Mouse (Mus musculus) intestine, postnatal 0 days (tissue): Measurements from ENCODE around the gene Iglon5. TPM values are rescaled to one million over a fixed set of nuclear protein-coding genes. Genes with fewer than 3 reads are reported as not detected.
A peak's percentile ranks its signal among the peaks of the same experiment; 100 is the strongest.

Experiments used
- ATAC-seq: fragments of 200-750 bp; cut with Nextera tagmentation; 2 replicates; pipeline ENCODE4 v1.8.0; 2017; ENCODE audit warnings: mild to moderate bottlenecking, moderate TSS enrichment, moderate library complexity
- H3K27ac ChIP-seq: fragments of 300-500 bp; sonication (generic); 2 replicates; pipeline ENCODE4 v1.5.1; 2014; ENCODE audit warnings: mild to moderate bottlenecking, low read depth, low read length, moderate library complexity
- H3K27me3 ChIP-seq: fragments of 300-500 bp; sonication (generic); replicated peaks from 2 replicates; pipeline ENCODE4 v1.6.1; 2014; ENCODE audit warnings: low read length, mixed read lengths; ENCODE audit not compliant: control insufficient read depth, insufficient read depth
- H3K36me3 ChIP-seq: fragments of 300-500 bp; sonication (generic); 2 replicates; pipeline ENCODE4 v1.6.1; 2014; ENCODE audit warnings: mild to moderate bottlenecking, moderate library complexity; ENCODE audit not compliant: control insufficient read depth, insufficient read depth
- H3K4me1 ChIP-seq: fragments of 300-500 bp; sonication (generic); replicated peaks from 2 replicates; pipeline ENCODE4 v1.6.1; 2014; ENCODE audit warnings: antibody characterized with exemption, low read length, mixed read lengths; ENCODE audit not compliant: control insufficient read depth, insufficient read depth
- H3K4me2 ChIP-seq: fragments of 300-500 bp; sonication (generic); replicated peaks from 2 replicates; pipeline ENCODE4 v1.6.1; 2014; ENCODE audit warnings: low read depth, mild to moderate bottlenecking, moderate library complexity
- H3K4me3 ChIP-seq: fragments of 300-500 bp; sonication (generic); 2 replicates; pipeline ENCODE4 v1.5.1; 2014; ENCODE audit warnings: low read depth, low read length
- H3K9ac ChIP-seq: fragments of 300-500 bp; sonication (generic); 2 replicates; pipeline ENCODE4 v1.6.1; 2014; ENCODE audit warnings: mild to moderate bottlenecking, low read depth, low read length
- H3K9me3 ChIP-seq: fragments of 300-500 bp; sonication (generic); 2 replicates; pipeline ENCODE4 v1.6.1; 2016; ENCODE audit warnings: mixed run types; ENCODE audit not compliant: control insufficient read depth
- CTCF ChIP-seq: sonication (generic); IDR thresholded peaks from 2 replicates; pipeline ENCODE4 v1.5.1; 2016; ENCODE audit warnings: low read depth, mild to moderate bottlenecking, control low read depth, antibody characterized with exemption, moderate library complexity
- WGBS: fragments of 180-500 bp; shearing (Covaris S2); extraction: QIAGEN DNeasy Blood & Tissue Kit; methylation state at CpG from one replicate; pipeline ENCODE4 v1.1.7; 2014; 5-methylcytosine and 5-hydroxymethylcytosine counted together
- polyA plus RNA-seq: library from polyadenylated mRNA; unstranded; fragments of >200 nt; fragmentation: Nextera tagmentation; extraction: Ambion mirVana; gene quantifications from 2 replicates; pipeline ENCODE4 v1.2.1, GENCODE M21; 2015

Gene Iglon5
- polyA plus RNA-seq, 1 experiment from 2014 or later = 0.20 TPM

DNA sequence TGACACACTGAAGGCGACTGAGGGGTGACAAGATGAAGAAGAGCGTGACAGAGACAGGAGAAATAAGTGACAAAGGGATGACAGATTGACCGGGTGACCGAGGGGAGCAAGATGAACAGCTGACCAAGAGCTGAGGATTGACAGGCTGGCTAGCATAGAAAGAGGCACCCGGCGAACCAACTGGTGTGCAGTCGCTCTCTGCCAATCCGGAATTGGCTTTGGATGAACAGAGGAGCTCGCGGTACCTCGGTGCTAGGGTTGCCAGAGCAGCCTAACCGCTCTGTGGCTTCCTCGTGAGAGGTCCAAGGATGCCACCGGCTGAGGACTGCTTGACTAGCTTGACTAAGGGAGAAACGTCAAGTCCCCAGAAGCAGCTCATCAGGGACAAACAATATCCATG is 28.5 kb upstream of the Iglon5 start:
- Histone ChIP-seq H3K4me3 (no peak overlapping the region), H3K4me2 (no peak overlapping the region), H3K27me3 (no peaks in the 10 kb centered on the region), H3K27ac (no peak overlapping the region), H3K9me3 (no peaks in the 10 kb centered on the region), H3K36me3 (no peaks in the 10 kb centered on the region), H3K4me1 (no peaks in the 10 kb centered on the region), H3K9ac (no peak overlapping the region)
- no peak for ATAC-seq
- no peak for TF ChIP-seq CTCF
- WGBS = 82% methylated on average over 15 of the region's 15 CpGs

DNA sequence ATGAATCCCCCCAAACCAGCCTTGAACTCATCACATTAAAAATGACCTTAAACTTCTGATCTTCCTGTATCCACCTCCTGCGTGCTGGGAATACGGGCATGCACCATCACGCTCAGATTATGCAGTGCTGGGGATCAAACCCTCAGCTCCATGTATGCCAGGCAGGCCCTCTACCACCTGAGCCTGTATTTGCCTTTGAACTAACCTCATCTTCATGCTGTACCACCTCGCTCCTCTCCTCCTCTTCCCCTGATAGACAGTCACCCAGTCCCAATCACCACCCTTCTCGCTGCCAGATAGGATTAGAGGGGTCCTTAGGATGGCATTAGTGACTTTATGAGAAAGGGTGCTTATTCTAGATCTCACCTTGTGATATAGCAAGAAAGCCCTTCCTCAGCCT is 25.2 kb upstream of the Iglon5 start:
- Histone ChIP-seq H3K27ac (no peak overlapping the region), H3K36me3 (no peaks in the 10 kb centered on the region), H3K9me3 (no peaks in the 10 kb centered on the region), H3K4me2 (no peak overlapping the region), H3K27me3 (no peaks in the 10 kb centered on the region), H3K4me1 (no peaks in the 10 kb centered on the region), H3K4me3 (no peak overlapping the region), H3K9ac (no peak overlapping the region)
- ATAC-seq = no peak
- TF ChIP-seq CTCF = no peak
- WGBS = 86% methylated on average over 5 of the region's 5 CpGs

DNA sequence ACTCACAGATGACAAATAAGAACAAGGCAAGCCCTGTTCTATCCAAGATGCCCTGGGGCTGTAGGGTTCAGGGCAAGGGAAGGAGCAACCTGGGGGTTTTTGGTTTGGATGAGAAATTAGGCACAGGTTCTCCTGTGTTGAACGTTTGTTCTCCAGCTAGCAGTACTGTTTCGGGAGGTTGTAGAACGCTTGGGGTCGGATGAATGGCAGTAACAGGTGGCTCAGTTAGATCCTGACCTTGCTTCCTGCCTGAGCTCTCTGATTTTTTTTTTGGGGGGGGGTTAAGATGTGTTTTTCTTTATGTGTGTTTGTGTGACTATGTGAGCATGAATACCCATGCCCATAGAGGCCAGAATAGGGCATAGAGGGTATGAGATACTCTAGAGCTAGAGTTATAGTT is 22.6 kb upstream of the Iglon5 start:
- no peaks in the 10 kb centered on the region for H3K4me1 ChIP-seq
- no peak overlapping the region for H3K27ac ChIP-seq
- H3K4me2 ChIP-seq = no peak overlapping the region
- no peak for ATAC-seq
- no peaks in the 10 kb centered on the region for H3K9me3 ChIP-seq
- WGBS = 80% methylated on average over 4 of the region's 4 CpGs
- no peak for TF ChIP-seq CTCF
- H3K9ac ChIP-seq = no peak overlapping the region
- no peaks in the 10 kb centered on the region for H3K36me3 ChIP-seq
- H3K4me3 ChIP-seq = no peak overlapping the region
- H3K27me3 ChIP-seq = no peaks in the 10 kb centered on the region

DNA sequence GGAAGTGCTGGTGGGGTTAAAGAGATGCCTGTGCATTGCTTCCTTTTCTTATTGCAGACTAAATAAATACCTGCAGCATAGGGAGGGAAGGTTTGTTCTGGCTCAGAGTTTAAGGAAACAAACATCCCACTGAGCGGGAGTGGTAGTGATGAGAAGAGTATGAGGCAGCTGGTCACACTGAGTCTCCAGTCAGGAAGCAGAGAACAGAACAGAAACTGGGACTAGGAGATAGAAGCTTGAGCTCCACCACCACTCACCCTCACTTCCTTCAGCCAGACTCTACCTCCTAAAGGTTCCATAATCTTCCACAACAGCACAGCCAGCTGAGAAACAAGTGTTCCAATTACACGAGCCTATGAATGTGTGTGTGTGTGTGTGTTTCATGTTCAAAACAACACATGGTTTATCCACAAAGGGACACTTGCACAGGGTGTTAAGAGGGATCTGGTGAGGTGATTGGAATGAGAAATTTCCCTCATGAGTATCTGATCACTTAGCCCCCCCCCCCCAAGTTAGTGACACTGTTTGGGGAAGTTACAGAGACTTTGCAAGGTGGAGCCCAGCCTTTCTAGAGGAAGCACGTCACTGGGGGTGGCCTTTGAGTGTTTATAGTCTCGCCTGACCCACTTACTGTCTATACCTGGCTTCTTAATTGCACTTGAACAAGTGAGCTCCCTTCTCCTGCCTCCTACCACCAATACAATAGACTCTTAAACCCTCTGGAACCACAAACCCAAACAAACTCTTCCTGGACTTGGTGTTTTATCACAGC is 22.0 kb upstream of the Iglon5 start:
- TF ChIP-seq CTCF = no peak
- WGBS = 40% methylated on average over 4 of the region's 4 CpGs
- Histone ChIP-seq H3K4me2 (no peak overlapping the region), H3K9ac (no peak overlapping the region), H3K27me3 (no peaks in the 10 kb centered on the region), H3K27ac (no peak overlapping the region), H3K9me3 (no peaks in the 10 kb centered on the region), H3K4me3 (no peak overlapping the region), H3K4me1 (no peaks in the 10 kb centered on the region), H3K36me3 (no peaks in the 10 kb centered on the region)
- no peak for ATAC-seq

DNA sequence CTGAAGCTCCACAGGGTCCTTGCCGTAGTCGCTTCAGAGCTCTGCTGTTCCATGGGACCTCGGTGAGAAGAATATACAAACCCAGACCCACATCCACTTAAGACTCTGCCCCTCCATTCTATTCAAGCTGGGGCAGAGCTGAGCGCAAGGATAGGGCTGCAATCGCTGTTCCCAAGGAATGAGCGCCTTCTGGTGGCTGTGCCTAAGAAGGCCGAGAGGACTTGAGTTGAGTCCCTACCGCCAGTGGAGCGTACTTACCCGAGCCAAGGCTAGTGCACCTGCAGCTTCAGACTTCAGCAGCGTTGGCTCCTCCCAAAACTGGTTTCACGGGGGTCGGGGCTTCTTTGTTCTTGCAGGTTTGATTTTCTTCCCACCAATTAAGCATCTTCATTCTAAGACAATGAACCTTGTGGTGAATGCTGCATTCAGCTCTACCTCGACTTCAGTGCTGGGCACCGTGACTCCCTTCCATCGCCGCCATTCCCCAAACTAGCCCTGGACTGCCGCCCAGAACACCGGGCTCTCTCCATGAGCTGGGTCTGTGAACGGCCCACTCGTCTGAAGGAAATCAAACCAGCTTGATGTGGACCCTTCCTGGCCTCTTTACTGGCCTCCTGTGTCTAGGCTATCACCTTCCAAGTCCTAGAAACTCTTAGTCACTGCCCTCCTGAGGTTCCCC is 5.6 kb upstream of the Iglon5 start:
- no peaks in the 10 kb centered on the region for H3K36me3 ChIP-seq
- peak; percentile 75 for TF ChIP-seq CTCF
- no peak overlapping the region for H3K4me3 ChIP-seq
- no peaks in the 10 kb centered on the region for H3K4me1 ChIP-seq
- no peak overlapping the region for H3K4me2 ChIP-seq
- no peak for ATAC-seq
- H3K9me3 ChIP-seq = no peaks in the 10 kb centered on the region
- WGBS = 14% methylated on average over 21 of the region's 21 CpGs
- no peak overlapping the region for H3K27ac ChIP-seq
- no peaks in the 10 kb centered on the region for H3K27me3 ChIP-seq
- H3K9ac ChIP-seq = no peak overlapping the region

DNA sequence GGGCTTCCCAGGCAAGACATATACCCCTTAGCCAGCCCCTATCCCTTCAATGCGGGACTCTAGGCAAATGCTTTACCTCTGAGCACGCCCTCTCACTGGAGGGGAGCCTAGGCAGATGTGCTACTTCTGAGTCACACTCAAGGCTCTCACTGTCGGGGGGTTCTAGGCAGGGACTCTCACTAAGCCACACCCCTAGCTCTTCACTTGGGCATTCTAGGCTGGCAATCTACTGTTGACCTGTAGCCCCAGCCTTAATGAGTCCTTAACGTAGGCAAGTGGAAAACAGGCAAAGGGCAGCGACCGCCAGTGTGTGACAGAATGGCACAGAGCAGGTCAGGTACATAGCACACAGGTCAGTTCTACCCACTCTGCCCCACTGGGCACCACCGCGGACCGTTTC is 986 bp upstream of the Iglon5 start:
- Histone ChIP-seq H3K4me3 (no peak overlapping the region), H3K9ac (no peak overlapping the region), H3K27ac (no peak overlapping the region), H3K9me3 (no peaks in the 10 kb centered on the region), H3K4me1 (no peaks in the 10 kb centered on the region), H3K27me3 (0 out of 2 replicates have a peak, but pooled peaks cover 12% of the 10 kb centered on the region), H3K4me2 (no peak overlapping the region), H3K36me3 (no peaks in the 10 kb centered on the region)
- no peak for ATAC-seq
- no peak for TF ChIP-seq CTCF
- WGBS = 66% methylated on average over 9 of the region's 9 CpGs
